Mouse (Mus musculus) liver, embryonic 16.5 days (tissue): ENCODE results near the gene Plcb2. TPM values are rescaled to one million over a fixed set of nuclear protein-coding genes. Genes with fewer than 3 reads are reported as not detected.
A peak's percentile ranks its signal among the peaks of the same experiment; 100 is the strongest.

Source experiments
- ATAC-seq: fragments of 200-750 bp; cut with Nextera tagmentation; 2 replicates; pipeline ENCODE4 v1.8.0; 2017; ENCODE audit warnings: low read depth, mild to moderate bottlenecking, moderate number of reproducible peaks, moderate library complexity
- H3K27ac ChIP-seq: fragments of 300-500 bp; sonication (generic); 2 replicates; pipeline ENCODE4 v1.5.1; 2014; ENCODE audit warnings: mild to moderate bottlenecking, low read length
- H3K27me3 ChIP-seq: fragments of 300-500 bp; sonication (generic); 2 replicates; pipeline ENCODE4 v1.6.1; 2014; ENCODE audit warnings: low read depth, low read length, mixed read lengths; ENCODE audit not compliant: control insufficient read depth, insufficient read depth
- H3K36me3 ChIP-seq: fragments of 300-500 bp; sonication (generic); 2 replicates; pipeline ENCODE4 v1.6.1; 2014; ENCODE audit warnings: mild to moderate bottlenecking; ENCODE audit not compliant: control insufficient read depth, insufficient read depth
- H3K4me1 ChIP-seq: fragments of 300-500 bp; sonication (generic); 2 replicates; pipeline ENCODE4 v1.6.1; 2014; ENCODE audit warnings: low read depth, low read length, mixed read lengths; ENCODE audit not compliant: control insufficient read depth
- H3K4me2 ChIP-seq: fragments of 300-500 bp; sonication (generic); 2 replicates; pipeline ENCODE4 v1.6.1; 2014; ENCODE audit warnings: low read depth, low read length, mixed read lengths
- H3K4me3 ChIP-seq: fragments of 300-500 bp; sonication (generic); 2 replicates; pipeline ENCODE4 v1.5.1; 2014; ENCODE audit warnings: low read depth, mild to moderate bottlenecking, low read length
- H3K9ac ChIP-seq: fragments of 300-500 bp; sonication (generic); 2 replicates; pipeline ENCODE4 v1.6.1; 2014; ENCODE audit warnings: low read depth, low read length
- H3K9me3 ChIP-seq: fragments of 300-500 bp; sonication (generic); replicated peaks from 2 replicates; pipeline ENCODE4 v1.6.1; 2016; ENCODE audit warnings: low read length; ENCODE audit not compliant: control insufficient read depth
- WGBS: fragments of 180-500 bp; shearing (Covaris S2); extraction: QIAGEN DNeasy Blood & Tissue Kit; methylation state at CpG from one replicate; pipeline ENCODE4 v1.1.7; 2014; ENCODE audit not compliant: insufficient replicate concordance; 5-methylcytosine and 5-hydroxymethylcytosine counted together
- polyA plus RNA-seq: library from polyadenylated mRNA; unstranded; fragments of >200 nt; fragmentation: Nextera tagmentation; extraction: Ambion mirVana; gene quantifications from 2 replicates; pipeline ENCODE4 v1.2.1, GENCODE M21; 2015

Gene Plcb2
- polyA plus RNA-seq, 1 experiment from 2014 or later = 3.0 TPM

GRCm38 (mm10) chr2:118745232-118745884 is 17.1 kb upstream of the Plcb2 start, which contains the start of gene Inafm2:
TSS of gene Inafm2 (plus strand) at chr2:118745758.
- peak within 1 kb of the TSS; percentile 46 for H3K27ac ChIP-seq
- H3K4me3 ChIP-seq = peak within 1 kb of the TSS; percentile 85
- peaks cover 9% of the 10 kb centered on the region; the same call in 1 of the 2 replicates for H3K27me3 ChIP-seq
- no peaks in the 10 kb centered on the region for H3K36me3 ChIP-seq
- WGBS = under 1% methylated on average over 53 of the region's 57 CpGs
- H3K4me2 ChIP-seq = peak within 1 kb of the TSS; percentile 99
- H3K4me1 ChIP-seq = peaks cover 30% of the 10 kb centered on the region
- ATAC-seq = peak; percentile 90
- H3K9me3 ChIP-seq = no peaks in the 10 kb centered on the region
- peak within 1 kb of the TSS; percentile 89 for H3K9ac ChIP-seq

DNA sequence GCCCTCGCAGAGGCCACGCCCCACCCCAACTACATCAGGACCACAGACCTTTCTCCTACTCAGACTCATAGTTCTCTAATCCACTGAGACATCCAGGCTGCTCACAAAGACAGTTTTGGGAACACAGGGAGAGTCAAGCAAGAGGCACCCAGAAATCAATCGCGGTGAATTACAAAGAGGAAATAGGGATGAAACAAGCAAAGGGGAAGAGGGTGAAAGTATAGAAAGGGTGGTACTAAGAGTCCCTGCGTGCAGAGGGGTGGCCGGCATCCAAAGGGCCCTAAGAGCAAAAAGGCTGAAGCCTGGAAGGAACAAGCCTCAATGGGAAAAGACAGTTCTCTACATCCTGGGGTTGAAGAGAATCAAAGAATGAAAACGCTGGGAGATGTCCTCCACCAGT is 16.4 kb upstream of the Plcb2 start:
- peaks cover 9% of the 10 kb centered on the region; the same call in 1 of the 2 replicates for H3K27me3 ChIP-seq
- ATAC-seq = no peak
- H3K4me3 ChIP-seq = peak overlapping the region; percentile 85
- 12% methylated on average over 7 of the region's 7 CpGs for WGBS
- no peaks in the 10 kb centered on the region for H3K9me3 ChIP-seq
- H3K9ac ChIP-seq = no peak overlapping the region
- H3K4me2 ChIP-seq = peak overlapping the region; percentile 99
- H3K4me1 ChIP-seq = peaks cover 30% of the 10 kb centered on the region
- no peak overlapping the region for H3K27ac ChIP-seq
- no peaks in the 10 kb centered on the region for H3K36me3 ChIP-seq

GRCm38 (mm10) chr2:118743261-118743943 is 15.2 kb upstream of the Plcb2 start:
- 28% methylated on average over 8 of the region's 8 CpGs for WGBS
- H3K9me3 ChIP-seq = no peaks in the 10 kb centered on the region
- H3K27me3 ChIP-seq = peaks cover 9% of the 10 kb centered on the region; the same call in 1 of the 2 replicates
- no peak overlapping the region for H3K27ac ChIP-seq
- ATAC-seq = no peak
- no peak overlapping the region for H3K4me2 ChIP-seq
- peaks cover 30% of the 10 kb centered on the region for H3K4me1 ChIP-seq
- H3K4me3 ChIP-seq = no peak overlapping the region
- H3K9ac ChIP-seq = no peak overlapping the region
- no peaks in the 10 kb centered on the region for H3K36me3 ChIP-seq

GRCm38 (mm10) chr2:118741183-118741582 is 12.9 kb upstream of the Plcb2 start:
- H3K4me1 ChIP-seq = peaks cover 12% of the 10 kb centered on the region
- H3K4me3 ChIP-seq = no peak overlapping the region
- H3K4me2 ChIP-seq = no peak overlapping the region
- H3K36me3 ChIP-seq = no peaks in the 10 kb centered on the region
- no peak overlapping the region for H3K27ac ChIP-seq
- no peak for ATAC-seq
- no peaks in the 10 kb centered on the region for H3K9me3 ChIP-seq
- H3K27me3 ChIP-seq = peaks cover 9% of the 10 kb centered on the region; the same call in 1 of the 2 replicates
- 58% methylated on average over 9 of the region's 9 CpGs for WGBS
- no peak overlapping the region for H3K9ac ChIP-seq

DNA sequence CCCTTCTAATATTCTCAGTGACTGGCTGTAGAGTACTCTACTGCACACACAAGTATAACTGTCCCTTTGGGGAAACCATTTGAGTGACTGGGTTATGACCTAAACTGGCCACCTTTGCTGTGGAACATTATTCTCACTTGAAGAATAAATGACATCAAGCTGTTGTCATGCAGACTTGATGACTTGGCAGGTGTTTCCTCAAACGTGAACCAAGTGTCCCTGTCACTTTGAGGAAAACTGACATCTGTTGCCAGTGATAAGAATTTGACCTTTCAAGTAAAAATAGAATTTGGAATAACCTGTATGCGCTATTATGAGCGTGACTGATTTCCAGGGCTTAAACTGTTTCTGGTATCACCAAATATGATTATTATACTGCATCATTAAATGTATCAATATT is 12.1 kb upstream of the Plcb2 start:
- no peak overlapping the region for H3K4me3 ChIP-seq
- no peak for ATAC-seq
- peaks cover 9% of the 10 kb centered on the region; the same call in 1 of the 2 replicates for H3K27me3 ChIP-seq
- 19% methylated on average over 3 of the region's 3 CpGs for WGBS
- H3K9ac ChIP-seq = no peak overlapping the region
- no peaks in the 10 kb centered on the region for H3K36me3 ChIP-seq
- H3K4me1 ChIP-seq = peaks cover 11% of the 10 kb centered on the region
- no peaks in the 10 kb centered on the region for H3K9me3 ChIP-seq
- no peak overlapping the region for H3K4me2 ChIP-seq
- no peak overlapping the region for H3K27ac ChIP-seq

DNA sequence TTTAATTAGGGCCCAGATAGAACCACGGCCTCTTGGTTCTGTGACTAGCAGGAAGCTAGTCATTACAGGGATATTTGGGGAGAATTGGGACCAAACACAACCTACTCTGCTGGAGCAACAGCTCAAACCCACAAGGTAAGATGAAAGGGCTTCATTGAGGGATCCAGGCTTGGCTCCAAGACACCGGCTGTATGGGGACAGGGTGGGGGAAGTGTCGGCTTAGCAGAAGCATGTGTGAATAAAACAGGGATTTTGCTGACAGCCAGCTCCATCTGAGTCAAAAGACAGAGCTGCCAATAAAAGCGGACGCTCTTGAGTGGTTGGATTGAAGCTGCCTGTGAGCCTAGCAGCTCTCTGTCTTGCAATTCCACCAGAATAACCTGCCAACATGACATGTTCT is 5.1 kb upstream of the Plcb2 start:
- H3K4me1 ChIP-seq = peaks cover 7% of the 10 kb centered on the region
- no peak overlapping the region for H3K4me2 ChIP-seq
- H3K27me3 ChIP-seq = peaks cover 6% of the 10 kb centered on the region
- no peak overlapping the region for H3K4me3 ChIP-seq
- H3K36me3 ChIP-seq = no peaks in the 10 kb centered on the region
- ATAC-seq = no peak
- H3K9ac ChIP-seq = no peak overlapping the region
- H3K9me3 ChIP-seq = no peaks in the 10 kb centered on the region
- WGBS = 69% methylated on average over 5 of the region's 5 CpGs
- H3K27ac ChIP-seq = no peak overlapping the region

DNA sequence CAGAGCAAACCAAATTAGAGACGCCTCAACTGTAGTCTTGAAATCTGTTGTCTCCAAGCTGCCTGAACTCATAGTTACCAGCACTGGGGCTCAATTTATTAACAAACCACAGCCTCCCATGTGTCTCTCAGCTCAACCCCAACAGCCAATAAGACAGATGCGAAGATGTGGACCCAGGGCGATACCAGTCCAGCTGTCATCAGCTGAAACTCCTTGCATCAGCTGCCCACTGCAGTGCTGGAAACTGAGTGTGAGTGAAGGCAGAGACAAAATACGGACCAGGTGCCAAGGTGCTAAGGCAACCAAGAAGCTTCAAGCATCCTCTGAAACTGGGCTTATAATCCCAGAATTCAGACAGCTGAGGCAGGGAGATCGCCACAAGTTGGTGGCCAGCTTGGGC is 3.7 kb upstream of the Plcb2 start:
- H3K4me3 ChIP-seq = no peak overlapping the region
- no peak overlapping the region for H3K9ac ChIP-seq
- no peaks in the 10 kb centered on the region for H3K9me3 ChIP-seq
- no peaks in the 10 kb centered on the region for H3K36me3 ChIP-seq
- peaks cover 6% of the 10 kb centered on the region for H3K27me3 ChIP-seq
- H3K27ac ChIP-seq = no peak overlapping the region
- H3K4me1 ChIP-seq = peaks cover 7% of the 10 kb centered on the region
- no peak for ATAC-seq
- no peak overlapping the region for H3K4me2 ChIP-seq
- 65% methylated on average over 5 of the region's 5 CpGs for WGBS

GRCm38 (mm10) chr2:118730622-118730915 is 2.3 kb upstream of the Plcb2 start:
- H3K27ac ChIP-seq = no peak overlapping the region
- H3K27me3 ChIP-seq = peaks cover 6% of the 10 kb centered on the region
- no peak for ATAC-seq
- no peak overlapping the region for H3K4me3 ChIP-seq
- H3K36me3 ChIP-seq = no peaks in the 10 kb centered on the region
- H3K4me2 ChIP-seq = no peak overlapping the region
- peaks cover 7% of the 10 kb centered on the region for H3K4me1 ChIP-seq
- H3K9ac ChIP-seq = no peak overlapping the region
- H3K9me3 ChIP-seq = no peaks in the 10 kb centered on the region
- WGBS = 7% methylated on average over 3 of the region's 3 CpGs
